Mouse (Mus musculus) forebrain, embryonic 16.5 days (tissue): ENCODE results near the gene Tiprl. TPM values are rescaled to one million over a fixed set of nuclear protein-coding genes. Genes with fewer than 3 reads are reported as not detected.
A peak's percentile ranks its signal among the peaks of the same experiment; 100 is the strongest.

Source experiments
- ATAC-seq: fragments of 200-750 bp; cut with Nextera tagmentation; 2 replicates; pipeline ENCODE4 v1.8.0; 2017; ENCODE audit warnings: mild to moderate bottlenecking, moderate library complexity
- H3K27ac ChIP-seq: fragments of 300-500 bp; sonication (generic); 2 replicates; pipeline ENCODE4 v1.5.1; 2014; ENCODE audit warnings: low read length, control low read depth
- H3K27me3 ChIP-seq: fragments of 300-500 bp; sonication (generic); replicated peaks from 2 replicates; pipeline ENCODE4 v1.6.1; 2014; ENCODE audit warnings: low read length; ENCODE audit not compliant: control insufficient read depth, insufficient read depth
- H3K36me3 ChIP-seq: fragments of 300-500 bp; sonication (generic); 2 replicates; pipeline ENCODE4 v1.6.1; 2014; ENCODE audit not compliant: control insufficient read depth, insufficient read depth
- H3K4me1 ChIP-seq: fragments of 300-500 bp; sonication (generic); replicated peaks from 2 replicates; pipeline ENCODE4 v1.6.1; 2014; ENCODE audit warnings: low read length; ENCODE audit not compliant: control insufficient read depth, insufficient read depth
- H3K4me2 ChIP-seq: fragments of 300-500 bp; sonication (generic); 2 replicates; pipeline ENCODE4 v1.6.1; 2014; ENCODE audit warnings: mild to moderate bottlenecking, low read length, control low read depth
- H3K4me3 ChIP-seq: fragments of 300-500 bp; sonication (generic); replicated peaks from 2 replicates; pipeline ENCODE4 v1.5.1; 2014; ENCODE audit warnings: mild to moderate bottlenecking, low read length, control low read depth
- H3K9ac ChIP-seq: fragments of 300-500 bp; sonication (generic); replicated peaks from 2 replicates; pipeline ENCODE4 v1.6.1; 2014; ENCODE audit warnings: low read depth, low read length, control low read depth
- H3K9me3 ChIP-seq: fragments of 300-500 bp; sonication (generic); 2 replicates; pipeline ENCODE4 v1.6.1; 2016; ENCODE audit warnings: low read length; ENCODE audit not compliant: control insufficient read depth
- WGBS: fragments of 180-500 bp; shearing (Covaris S2); extraction: QIAGEN DNeasy Blood & Tissue Kit; methylation state at CpG from one replicate; pipeline ENCODE4 v1.1.7; 2014; 5-methylcytosine and 5-hydroxymethylcytosine counted together
- polyA plus RNA-seq: library from polyadenylated mRNA; unstranded; fragments of >200 nt; fragmentation: Nextera tagmentation; extraction: Ambion mirVana; gene quantifications from 2 replicates; pipeline ENCODE4 v1.2.1, GENCODE M21; 2015

Gene Tiprl
- polyA plus RNA-seq, result 168 and 170 TPM in 2 replicates

DNA sequence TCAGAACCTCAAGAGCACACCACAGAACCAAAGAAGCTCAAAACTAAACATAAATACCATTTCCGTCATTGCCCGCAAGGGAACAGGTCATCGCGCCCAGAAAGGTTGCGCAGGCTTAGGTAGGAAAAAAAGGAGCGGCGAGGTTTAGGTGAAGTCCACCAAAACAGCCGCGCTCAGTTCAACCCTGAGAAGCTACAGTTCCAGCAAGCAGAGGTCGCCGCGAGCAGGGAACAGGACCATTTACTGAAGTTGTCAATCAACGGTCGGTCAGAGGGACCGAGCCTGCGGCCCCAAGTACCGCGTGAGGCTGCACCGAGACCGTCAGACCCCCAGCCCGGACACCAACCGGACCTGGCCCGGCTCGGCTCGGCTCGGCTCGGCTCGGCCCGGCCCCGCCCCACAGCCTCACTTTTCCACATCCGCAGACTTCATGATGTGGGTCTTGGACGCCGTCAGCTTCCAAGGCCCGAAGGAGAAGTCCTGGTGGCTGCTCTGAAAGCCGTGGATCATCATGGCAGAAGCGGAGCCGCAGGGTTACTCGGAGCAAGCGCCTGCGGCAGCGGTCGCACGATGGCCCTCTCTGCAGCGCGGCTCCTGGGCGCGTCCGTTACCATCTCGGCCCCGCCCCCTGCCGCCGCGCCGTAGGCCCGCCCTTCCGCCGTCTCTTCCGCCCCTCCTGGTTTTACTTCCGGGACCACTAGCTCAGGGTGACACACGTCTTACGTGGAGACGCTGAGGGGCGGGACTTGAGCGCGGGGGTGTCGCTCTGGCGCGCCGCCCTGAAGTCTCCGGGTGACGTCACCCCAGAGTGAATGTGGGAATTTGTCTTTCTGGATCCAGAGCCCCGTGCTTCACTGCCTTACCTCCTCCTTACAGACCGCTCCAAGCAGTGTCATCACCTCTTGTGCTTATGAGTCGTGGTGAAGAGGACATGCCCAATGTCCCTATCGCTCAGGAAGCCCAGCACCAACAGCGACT, at the start of gene Tiprl:
TSS of gene Tiprl (minus strand) at position 676 of the 978 bp plus-strand sequence.
- WGBS, result under 1% methylated on average over 76 of the region's 76 CpGs
- peak within 1 kb of the TSS; percentile 83 for H3K4me2 ChIP-seq
- ATAC-seq, result peak; percentile 99
- H3K27ac ChIP-seq, result peak within 1 kb of the TSS; percentile 88
- no peaks in the 10 kb centered on the region for H3K9me3 ChIP-seq
- H3K9ac ChIP-seq, result peak within 1 kb of the TSS; percentile 72
- peaks cover 19% of the 10 kb centered on the region for H3K4me1 ChIP-seq
- peak within 1 kb of the TSS; percentile 84 for H3K4me3 ChIP-seq
- no peaks in the 10 kb centered on the region for H3K27me3 ChIP-seq
- H3K36me3 ChIP-seq, result no peaks in the 10 kb centered on the region

DNA sequence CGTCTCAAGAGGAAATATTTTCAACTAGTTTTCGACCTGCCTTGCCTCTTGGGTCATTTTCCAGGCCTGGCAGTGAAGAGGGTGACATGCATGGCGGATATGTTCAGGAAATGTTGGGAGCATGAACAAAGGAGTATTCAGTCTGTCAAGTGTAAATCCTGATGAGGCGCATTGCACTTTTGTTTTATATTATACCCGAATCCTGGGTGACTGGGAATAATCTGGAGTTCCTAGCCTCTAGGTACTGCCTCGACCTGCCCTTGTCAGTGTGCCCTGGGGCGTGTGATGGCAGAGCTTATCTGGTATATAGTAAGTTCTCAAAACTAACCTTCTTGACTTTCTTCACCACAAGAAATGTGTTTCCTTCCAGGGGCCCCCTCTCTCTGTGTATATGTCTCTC, 47.3 kb upstream of the Tiprl start:
- WGBS, result 58% methylated on average over 7 of the region's 7 CpGs
- Histone ChIP-seq H3K4me1 (peaks cover 32% of the 10 kb centered on the region), H3K9ac (no peak overlapping the region), H3K36me3 (no peaks in the 10 kb centered on the region), H3K27ac (no peak overlapping the region), H3K4me3 (peak overlapping the region; percentile 92), H3K27me3 (no peaks in the 10 kb centered on the region), H3K4me2 (peak overlapping the region; percentile 68), H3K9me3 (no peaks in the 10 kb centered on the region)
- no peak for ATAC-seq

GRCm38 (mm10) chr1:165282967-165283345, 46.2 kb upstream of the Tiprl start:
- H3K4me3 ChIP-seq, result peak overlapping the region; percentile 92
- no peaks in the 10 kb centered on the region for H3K36me3 ChIP-seq
- no peak for ATAC-seq
- peak overlapping the region; percentile 68 for H3K4me2 ChIP-seq
- no peak overlapping the region; the same call in 1 of the 2 replicates for H3K27ac ChIP-seq
- H3K9ac ChIP-seq, result peak overlapping the region; percentile 96
- 13% methylated on average over 7 of the region's 7 CpGs for WGBS
- H3K27me3 ChIP-seq, result no peaks in the 10 kb centered on the region
- peaks cover 32% of the 10 kb centered on the region for H3K4me1 ChIP-seq
- no peaks in the 10 kb centered on the region for H3K9me3 ChIP-seq

GRCm38 (mm10) chr1:165282222-165282966, 45.6 kb upstream of the Tiprl start:
- peak overlapping the region; percentile 92 for H3K4me3 ChIP-seq
- H3K9me3 ChIP-seq, result no peaks in the 10 kb centered on the region
- peak overlapping the region; percentile 68 for H3K4me2 ChIP-seq
- WGBS, result under 1% methylated on average over 28 of the region's 35 CpGs
- ATAC-seq, result peak; percentile 49
- H3K36me3 ChIP-seq, result no peaks in the 10 kb centered on the region
- peaks cover 32% of the 10 kb centered on the region for H3K4me1 ChIP-seq
- peak overlapping the region; percentile 96 for H3K9ac ChIP-seq
- H3K27ac ChIP-seq, result peak overlapping the region; percentile 81
- no peaks in the 10 kb centered on the region for H3K27me3 ChIP-seq

GRCm38 (mm10) chr1:165281351-165282221, 44.8 kb upstream of the Tiprl start:
- under 1% methylated on average over 43 of the region's 71 CpGs for WGBS

DNA sequence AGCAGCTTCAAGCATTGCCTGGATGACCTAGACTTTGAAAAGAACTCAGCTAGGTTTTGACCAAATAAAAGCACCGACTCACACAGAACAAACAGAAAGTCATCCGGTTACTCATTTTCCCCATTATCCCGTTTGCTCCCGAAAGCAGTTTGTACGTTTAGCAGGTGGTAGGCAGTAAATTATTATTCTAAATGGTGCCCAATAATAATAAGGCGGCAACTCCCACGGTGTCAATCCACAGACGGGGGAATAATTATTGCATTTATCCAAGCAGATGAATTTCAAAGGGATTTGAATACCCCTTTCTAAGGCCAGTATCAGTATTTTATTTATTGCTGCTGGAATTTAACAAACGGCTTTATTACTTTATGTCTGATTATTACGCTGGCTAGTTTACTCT, 43.9 kb upstream of the Tiprl start:
- Histone ChIP-seq H3K27ac (peak overlapping the region; percentile 81), H3K4me3 (peak overlapping the region; percentile 17), H3K9ac (peak overlapping the region; percentile 96), H3K4me1 (peaks cover 30% of the 10 kb centered on the region), H3K4me2 (peak overlapping the region; percentile 68), H3K9me3 (no peaks in the 10 kb centered on the region), H3K36me3 (no peaks in the 10 kb centered on the region), H3K27me3 (no peaks in the 10 kb centered on the region)
- WGBS, result 10% methylated on average over 10 of the region's 10 CpGs
- no peak for ATAC-seq

More at GRCm38 (mm10) chr1:165281351-165282221, 44.8 kb upstream of the Tiprl start:
- no peaks in the 10 kb centered on the region for H3K9me3 ChIP-seq
- H3K4me2 ChIP-seq, result peak overlapping the region; percentile 68
- no peaks in the 10 kb centered on the region for H3K27me3 ChIP-seq
- peak overlapping the region; percentile 81 for H3K27ac ChIP-seq
- H3K36me3 ChIP-seq, result no peaks in the 10 kb centered on the region
- ATAC-seq, result peak; percentile 84
- H3K4me3 ChIP-seq, result peak overlapping the region; percentile 92
- H3K4me1 ChIP-seq, result peaks cover 32% of the 10 kb centered on the region
- peak overlapping the region; percentile 96 for H3K9ac ChIP-seq

DNA sequence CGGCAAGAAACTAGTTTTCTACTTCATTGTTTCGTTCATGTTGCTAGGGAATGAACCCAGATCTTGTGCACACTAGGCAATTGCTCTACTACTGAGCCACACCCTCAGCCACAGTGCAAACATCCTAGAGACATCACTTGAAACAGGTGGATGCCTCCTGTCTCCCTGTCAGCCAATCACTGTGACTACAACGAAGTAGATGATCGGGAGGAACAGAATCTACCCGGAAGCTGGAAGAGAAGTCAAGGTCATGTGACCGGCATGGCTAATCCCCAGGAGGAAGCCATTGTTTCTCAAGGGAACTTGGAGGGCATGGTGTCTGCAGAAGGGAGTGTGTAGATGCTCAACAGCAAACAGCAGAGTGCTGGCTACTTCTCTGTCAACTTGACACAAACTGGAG, 38.1 kb upstream of the Tiprl start:
- H3K9me3 ChIP-seq, result no peaks in the 10 kb centered on the region
- no peak overlapping the region for H3K27ac ChIP-seq
- WGBS, result 85% methylated on average over 6 of the region's 6 CpGs
- no peak overlapping the region for H3K4me3 ChIP-seq
- no peak overlapping the region for H3K4me2 ChIP-seq
- no peaks in the 10 kb centered on the region; the same call in none of the 2 replicates for H3K4me1 ChIP-seq
- ATAC-seq, result no peak
- H3K27me3 ChIP-seq, result no peaks in the 10 kb centered on the region
- no peaks in the 10 kb centered on the region for H3K36me3 ChIP-seq
- no peak overlapping the region for H3K9ac ChIP-seq

- ATAC-seq, result no peak
- Histone ChIP-seq H3K36me3 (no peaks in the 10 kb centered on the region), H3K4me2 (0 out of 2 replicates have a peak overlapping the region, but pooled peaks have one; percentile 6), H3K27ac (no peak overlapping the region), H3K4me1 (no peaks in the 10 kb centered on the region), H3K9me3 (no peaks in the 10 kb centered on the region), H3K9ac (no peak overlapping the region), H3K27me3 (no peaks in the 10 kb centered on the region), H3K4me3 (no peak overlapping the region)
- 44% methylated on average over 11 of the region's 11 CpGs for WGBS
Measured at GRCm38 (mm10) chr1:165252027-165252671, 15.4 kb upstream of the Tiprl start.
